Mouse (Mus musculus) embryonic fibroblast, embryonic 13.5 days (primary cell): ENCODE data around the gene Gm17409.

Experiments used
- CTCF ChIP-seq: IDR thresholded peaks from 2 replicates; pipeline ENCODE4 v1.5.1; 2011; ENCODE audit warnings: mild to moderate bottlenecking, control low read depth, low read length, moderate library complexity, borderline replicate concordance; ENCODE audit not compliant: insufficient read depth
- POLR2A ChIP-seq: IDR thresholded peaks from 2 replicates; pipeline ENCODE4 v1.6.1; 2011; ENCODE audit warnings: low read depth, mild to moderate bottlenecking, control low read depth, low read length, moderate library complexity

GRCm38 (mm10) chr2:58457488-58457865 is 12.4 kb upstream of the Gm17409 start:
- TF ChIP-seq CTCF = peak; percentile 23; the same call in 1 of the 2 replicates
- TF ChIP-seq POLR2A = no peak
